Mouse (Mus musculus) CH12.LX (cell line): ENCODE measurements at regions not wholly inside any gene's neighbourhood (a gene's known extent, or its start where the extent isn't known, plus 50 kb on each side); places are given as distances from the start of the nearest gene placed in this dataset.

Source experiments
- DNase-seq: peaks from one replicate; pipeline ENCODE4 v3.0.0-alpha.2; 2013; ENCODE audit errors: extremely low read depth
- H3K27ac ChIP-seq: 2 replicates; pipeline ENCODE4 v1.5.1; 2012; ENCODE audit warnings: low read depth, mild to moderate bottlenecking, control low read depth, moderate library complexity; ENCODE audit not compliant: insufficient read depth
- H3K27me3 ChIP-seq: replicated peaks from 2 replicates; pipeline ENCODE3; 2012; ENCODE audit warnings: inconsistent platforms
- H3K36me3 ChIP-seq, 2 experiments: replicated peaks in 1 of 2; 2 replicates each; pipeline versions ENCODE3 to v1.6.1; 2012; ENCODE audit warnings: inconsistent platforms in 1 of 2, low read length in 1 of 2, mild to moderate bottlenecking in 1 of 2, mixed read lengths in 1 of 2, moderate library complexity in 1 of 2; ENCODE audit not compliant: control insufficient read depth in 1 of 2, insufficient read depth in 1 of 2
- H3K4me1 ChIP-seq, 2 experiments: 2 replicates each; pipeline ENCODE4 v1.6.1; 2012; ENCODE audit warnings: inconsistent platforms in 1 of 2, moderate library complexity in 1 of 2; ENCODE audit not compliant: insufficient read depth in 2 of 2, control insufficient read depth in 1 of 2
- H3K4me2 ChIP-seq: 2 replicates; pipeline ENCODE4 v1.6.1; 2012; ENCODE audit warnings: low read depth, mild to moderate bottlenecking, control low read depth; ENCODE audit not compliant: poor library complexity, insufficient read depth, severe bottlenecking
- H3K4me3 ChIP-seq, 3 experiments: fragments of 150-350 bp in 1 of 3; sonication (generic) in 1 of 3; replicated peaks in 1 of 3; 2 replicates each; pipeline versions ENCODE3 to v1.5.1; 2011 to 2012; ENCODE audit warnings: low read depth in 2 of 3, low read length in 2 of 3, mild to moderate bottlenecking in 2 of 3, moderate library complexity in 2 of 3, control low read depth in 1 of 3, improper control_type of control experiment in 1 of 3, inconsistent platforms in 1 of 3, mixed read lengths in 1 of 3; ENCODE audit not compliant: poor library complexity in 1 of 3
- H3K79me2 ChIP-seq: replicated peaks from 2 replicates; pipeline ENCODE4 v1.6.1; 2012; ENCODE audit warnings: mild to moderate bottlenecking, moderate library complexity; ENCODE audit not compliant: control insufficient read depth, poor library complexity, insufficient read depth, severe bottlenecking; ENCODE audit errors: extremely low read depth
- H3K9ac ChIP-seq: 2 replicates; pipeline ENCODE4 v1.6.1; 2012; ENCODE audit warnings: low read depth, mild to moderate bottlenecking, control low read depth, moderate library complexity; ENCODE audit not compliant: insufficient read depth
- H3K9me3 ChIP-seq: replicated peaks from 2 replicates; pipeline ENCODE3; 2012; ENCODE audit warnings: low read length, inconsistent platforms, mixed read lengths
- BHLHE40 ChIP-seq: IDR thresholded peaks from 2 replicates; pipeline ENCODE4 v1.6.1; 2011; ENCODE audit warnings: mild to moderate bottlenecking, low read depth, low read length, improper control_type of control experiment
- E2F4 ChIP-seq: IDR thresholded peaks from 2 replicates; pipeline ENCODE4 v1.6.1; 2011; ENCODE audit warnings: low read depth, low read length, improper control_type of control experiment; ENCODE audit not compliant: insufficient replicate concordance
- EP300 ChIP-seq: IDR thresholded peaks from 2 replicates; pipeline ENCODE4 v1.6.1; 2011; ENCODE audit warnings: low read length, improper control_type of control experiment
- GABPA ChIP-seq: IDR thresholded peaks from 2 replicates; pipeline ENCODE4 v1.6.1; 2012; ENCODE audit warnings: low read depth, low read length, improper control_type of control experiment, inconsistent platforms; ENCODE audit not compliant: insufficient replicate concordance
- JUN ChIP-seq: IDR thresholded peaks from 2 replicates; pipeline ENCODE4 v1.6.1; 2011; ENCODE audit warnings: low read depth, mild to moderate bottlenecking, low read length, improper control_type of control experiment, moderate library complexity; ENCODE audit not compliant: insufficient read depth
- KAT2A ChIP-seq: IDR thresholded peaks from 2 replicates; pipeline ENCODE4 v1.6.1; 2012; ENCODE audit warnings: low read length, improper control_type of control experiment, inconsistent platforms; ENCODE audit not compliant: insufficient replicate concordance
- MAZ ChIP-seq: IDR thresholded peaks from 2 replicates; pipeline ENCODE4 v1.6.1; 2012; ENCODE audit warnings: low read depth, mild to moderate bottlenecking, inconsistent platforms, low read length, improper control_type of control experiment, moderate library complexity
- MEF2A ChIP-seq: IDR thresholded peaks from 2 replicates; pipeline ENCODE4 v1.6.1; 2014; ENCODE audit warnings: low read depth, mild to moderate bottlenecking, inconsistent platforms, low read length, improper control_type of control experiment, borderline replicate concordance
- MYC ChIP-seq: IDR thresholded peaks from 2 replicates; pipeline ENCODE4 v1.6.1; 2011; ENCODE audit warnings: low read depth, mild to moderate bottlenecking, improper control_type of control experiment, low read length
- NELFE ChIP-seq: IDR thresholded peaks from 2 replicates; pipeline ENCODE4 v1.6.1; 2011; ENCODE audit warnings: low read depth, low read length, improper control_type of control experiment
- PAX5 ChIP-seq: IDR thresholded peaks from 2 replicates; pipeline ENCODE4 v1.6.1; 2012; ENCODE audit warnings: low read length, inconsistent platforms, mixed read lengths
- RCOR1 ChIP-seq: conservative IDR thresholded peaks from 2 replicates; pipeline ENCODE4 v1.6.1; 2012; ENCODE audit warnings: low read depth, mild to moderate bottlenecking, inconsistent platforms, low read length, improper control_type of control experiment
- SIN3A ChIP-seq: IDR thresholded peaks from 2 replicates; pipeline ENCODE4 v1.6.1; 2012; ENCODE audit warnings: low read length, improper control_type of control experiment, inconsistent platforms
- TBP ChIP-seq: conservative IDR thresholded peaks from 2 replicates; pipeline ENCODE4 v1.6.1; 2011; ENCODE audit warnings: low read depth, low read length, improper control_type of control experiment
- TCF12 ChIP-seq: IDR thresholded peaks from 2 replicates; pipeline ENCODE4 v1.6.1; 2014; ENCODE audit warnings: low read depth, mild to moderate bottlenecking, inconsistent platforms, low read length, improper control_type of control experiment
- UBTF ChIP-seq: IDR thresholded peaks from 2 replicates; pipeline ENCODE4 v1.6.1; 2012; ENCODE audit warnings: low read depth, mild to moderate bottlenecking, inconsistent platforms, low read length, improper control_type of control experiment, moderate library complexity
- USF1 ChIP-seq: IDR thresholded peaks from 2 replicates; pipeline ENCODE4 v1.6.1; 2014; ENCODE audit warnings: low read depth, mild to moderate bottlenecking, inconsistent platforms, low read length, improper control_type of control experiment
- ZC3H11A ChIP-seq: IDR thresholded peaks from 2 replicates; pipeline ENCODE4 v1.6.1; 2012; ENCODE audit warnings: low read depth, mild to moderate bottlenecking, inconsistent platforms, low read length, improper control_type of control experiment
- ZKSCAN1 ChIP-seq: IDR thresholded peaks from 2 replicates; pipeline ENCODE4 v1.6.1; 2012; ENCODE audit warnings: low read depth, inconsistent platforms, low read length, improper control_type of control experiment, borderline replicate concordance
- ZMIZ1 ChIP-seq: IDR thresholded peaks from 2 replicates; pipeline ENCODE4 v1.6.1; 2012; ENCODE audit warnings: low read depth, mild to moderate bottlenecking, inconsistent platforms, low read length, improper control_type of control experiment
- ZNF384 ChIP-seq: IDR thresholded peaks from 2 replicates; pipeline ENCODE4 v1.6.1; 2012; ENCODE audit warnings: low read depth, low read length, improper control_type of control experiment, inconsistent platforms
- dilution Hi-C: fragments of 300-500 bp; cut with MboI; formaldehyde crosslinking; loops from 2 replicates; pipeline ENCODE4 v1.14.3; 2020; ENCODE audit warnings: low sequenced_read_pairs; ENCODE audit not compliant: extremely low pct_unique_long_range_greater_than_20kb, extremely low pct_ligation_motif_present
- in situ Hi-C: fragments of 300-500 bp; cut with MboI; formaldehyde crosslinking; loops from 3 replicates; pipeline ENCODE4 v1.14.3; 2019; ENCODE audit warnings: low sequenced_read_pairs, low pct_ligation_motif_present, low pct_unique_long_range_greater_than_20kb, mixed read lengths

DNA sequence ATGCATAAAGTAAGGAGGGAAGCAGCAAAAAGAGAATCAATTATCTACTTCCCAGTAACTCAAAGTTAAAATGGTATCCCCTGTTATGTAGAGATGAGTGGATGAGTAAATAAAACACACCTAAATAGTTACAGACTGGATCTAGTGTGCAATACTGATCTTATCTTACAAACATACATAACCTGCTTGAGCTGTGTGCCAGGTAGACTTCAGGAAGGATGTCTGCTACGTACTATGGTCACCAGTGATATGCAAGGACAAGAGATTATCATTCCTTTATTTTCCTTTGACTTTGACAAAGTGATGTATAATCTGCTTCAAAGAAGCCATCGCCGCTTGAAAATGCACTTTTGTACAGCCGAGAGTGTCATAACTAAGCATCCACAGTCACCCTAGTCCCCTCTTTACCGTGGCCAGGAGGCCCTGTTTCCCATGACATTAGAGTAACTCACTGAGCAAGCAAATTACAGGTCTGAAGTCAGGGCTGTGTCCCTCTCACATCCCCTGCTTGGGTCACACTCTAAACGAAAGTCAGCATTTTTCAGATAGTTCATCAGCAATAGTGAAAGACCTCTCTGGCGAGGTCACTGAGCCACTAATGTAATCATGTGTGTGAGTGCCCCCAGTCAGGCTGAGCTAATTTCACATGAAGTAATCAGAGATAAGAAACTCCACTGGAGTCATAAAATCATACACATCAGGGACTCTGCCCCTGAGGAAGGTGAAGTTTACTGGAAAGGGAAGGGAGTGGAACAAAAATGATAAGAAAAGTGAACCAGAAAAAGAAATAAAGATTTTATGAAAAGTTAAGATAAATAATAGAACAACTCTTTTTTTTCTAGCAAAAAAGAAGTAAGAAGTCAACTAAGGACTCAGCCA is 929.8 kb upstream of the Gm7489 start:
- H3K4me3 ChIP-seq = no peak overlapping the region
- no peak for TF ChIP-seq UBTF
- no peak for TF ChIP-seq MAZ
- TF ChIP-seq JUN = no peak
- TF ChIP-seq SIN3A = no peak
- no peak for TF ChIP-seq RCOR1
- TF ChIP-seq ZKSCAN1 = no peak
- no peak for TF ChIP-seq EP300
- TF ChIP-seq KAT2A = no peak
- TF ChIP-seq PAX5 = no peak
- no peak for TF ChIP-seq NELFE
- no peak for TF ChIP-seq GABPA
- no peak for TF ChIP-seq USF1
- no peak for TF ChIP-seq MYC
- TF ChIP-seq TBP = no peak
- TF ChIP-seq BHLHE40 = no peak
- TF ChIP-seq ZMIZ1 = no peak
- dilution Hi-C loops (no loop called here), in situ Hi-C loops (no loop called here)
- no peak overlapping the region for H3K9ac ChIP-seq
- no peaks in the 10 kb centered on the region for H3K79me2 ChIP-seq
- no peaks in the 10 kb centered on the region for H3K9me3 ChIP-seq
- no peak for DNase-seq
- H3K27me3 ChIP-seq = no peaks in the 10 kb centered on the region
- H3K27ac ChIP-seq = no peak overlapping the region
- no peaks in the 10 kb centered on the region for H3K36me3 ChIP-seq
- no peaks in the 10 kb centered on the region; a peak in 1 of 4 replicates for H3K4me1 ChIP-seq
- H3K4me2 ChIP-seq = no peak overlapping the region

DNA sequence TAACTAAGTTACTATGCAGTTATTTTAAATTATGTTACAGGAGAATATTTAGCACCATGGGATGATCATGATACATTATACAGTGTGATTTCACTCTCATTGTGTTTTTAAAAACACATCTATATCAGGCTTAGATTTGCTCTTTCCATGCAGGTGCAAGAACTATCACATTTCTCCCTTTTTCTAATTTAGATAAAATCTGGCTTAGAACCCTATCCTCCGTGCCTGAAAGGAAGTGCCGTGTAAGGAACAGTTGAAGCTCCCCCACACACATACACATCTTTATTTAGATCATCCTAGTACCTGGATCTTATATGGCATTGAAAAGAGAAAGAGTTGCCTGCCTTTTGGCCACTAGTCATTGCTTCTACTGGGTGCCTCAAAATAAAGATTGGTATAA is 925.0 kb upstream of the Gm7489 start:
- dilution Hi-C loops = no loop called here
- no peak for DNase-seq
- Histone ChIP-seq H3K27ac (no peak overlapping the region), H3K4me3 (no peak overlapping the region), H3K4me2 (no peak overlapping the region), H3K79me2 (no peaks in the 10 kb centered on the region), H3K27me3 (no peaks in the 10 kb centered on the region), H3K9me3 (no peaks in the 10 kb centered on the region), H3K36me3 (no peaks in the 10 kb centered on the region), H3K4me1 (no peaks in the 10 kb centered on the region; a peak in 1 of 4 replicates), H3K9ac (no peak overlapping the region)
- TF ChIP-seq E2F4 (no peak), MEF2A (no peak), ZC3H11A (no peak), ZNF384 (no peak), TCF12 (no peak)
- in situ Hi-C loops = no loop called here
